Mouse (Mus musculus) embryonic facial prominence, embryonic 15.5 days (tissue): ENCODE measurements around the gene Herpud2. TPM values are rescaled to one million over a fixed set of nuclear protein-coding genes. Genes with fewer than 3 reads are reported as not detected.

Experiments used
- ATAC-seq: fragments of 200-750 bp; cut with Nextera tagmentation; 2 replicates; pipeline ENCODE4 v1.8.0; 2017; ENCODE audit warnings: low read depth, moderate TSS enrichment; ENCODE audit not compliant: insufficient number of reproducible peaks, low FRiP score, low TSS enrichment
- H3K27ac ChIP-seq: fragments of 300-500 bp; sonication (generic); replicated peaks from 2 replicates; pipeline ENCODE4 v1.5.1; 2015; ENCODE audit warnings: mild to moderate bottlenecking, inconsistent platforms
- H3K27me3 ChIP-seq: fragments of 300-500 bp; sonication (generic); 2 replicates; pipeline ENCODE4 v1.6.1; 2015; ENCODE audit warnings: inconsistent platforms
- H3K36me3 ChIP-seq: fragments of 300-500 bp; sonication (generic); 2 replicates; pipeline ENCODE4 v1.6.1; 2015; ENCODE audit warnings: mild to moderate bottlenecking, inconsistent platforms
- H3K4me1 ChIP-seq: fragments of 300-500 bp; sonication (generic); 2 replicates; pipeline ENCODE4 v1.6.1; 2015; ENCODE audit warnings: inconsistent platforms
- H3K4me2 ChIP-seq: fragments of 300-500 bp; sonication (generic); replicated peaks from 2 replicates; pipeline ENCODE4 v1.6.1; 2015; ENCODE audit warnings: mild to moderate bottlenecking, inconsistent platforms
- H3K4me3 ChIP-seq: fragments of 300-500 bp; sonication (generic); replicated peaks from 2 replicates; pipeline ENCODE4 v1.5.1; 2015; ENCODE audit warnings: mild to moderate bottlenecking, inconsistent platforms
- H3K9ac ChIP-seq: fragments of 300-500 bp; sonication (generic); 2 replicates; pipeline ENCODE4 v1.6.1; 2015; ENCODE audit warnings: inconsistent platforms
- H3K9me3 ChIP-seq: fragments of 300-500 bp; sonication (generic); replicated peaks from 2 replicates; pipeline ENCODE4 v1.6.1; 2016; ENCODE audit warnings: inconsistent platforms
- WGBS: fragments of 180-500 bp; shearing (Covaris S2); methylation state at CpG from one replicate; pipeline ENCODE4 v1.1.7; 2015; 5-methylcytosine and 5-hydroxymethylcytosine counted together
- polyA plus RNA-seq: library from polyadenylated mRNA; unstranded; fragments of >200 nt; fragmentation: Nextera tagmentation; extraction: Ambion mirVana; gene quantifications from 2 replicates; pipeline ENCODE4 v1.2.1, GENCODE M21; 2015

Herpud2 gene
- polyA plus RNA-seq, 1 experiment from 2014 or later, result 37.8 TPM

- Histone ChIP-seq H3K36me3 (no peaks in the 10 kb centered on the region), H3K4me3 (no peak overlapping the region), H3K9me3 (no peaks in the 10 kb centered on the region), H3K9ac (no peak overlapping the region), H3K27ac (peak overlapping the region; percentile 79), H3K27me3 (no peaks in the 10 kb centered on the region; the same call in 1 of the 2 replicates), H3K4me2 (peak overlapping the region; percentile 34; the same call in 1 of the 2 replicates), H3K4me1 (peaks cover 20% of the 10 kb centered on the region)
- peak; percentile 44; the same call in 1 of the 2 replicates for ATAC-seq
- 19% methylated on average over 5 of the region's 5 CpGs for WGBS
These were observed 23.4 kb upstream of the Herpud2 start for GRCm38 (mm10) chr9:25175039-25175442.

- no peaks in the 10 kb centered on the region for H3K36me3 ChIP-seq
- no peak for ATAC-seq
- peak overlapping the region; percentile 34; the same call in 1 of the 2 replicates for H3K4me2 ChIP-seq
- no peak overlapping the region for H3K4me3 ChIP-seq
- H3K4me1 ChIP-seq, result peaks cover 20% of the 10 kb centered on the region
- no peaks in the 10 kb centered on the region for H3K9me3 ChIP-seq
- H3K9ac ChIP-seq, result no peak overlapping the region
- WGBS, result 30% methylated on average over 5 of the region's 5 CpGs
- H3K27ac ChIP-seq, result peak overlapping the region; percentile 79
- no peaks in the 10 kb centered on the region; the same call in 1 of the 2 replicates for H3K27me3 ChIP-seq
These were observed 23.0 kb upstream of the Herpud2 start for GRCm38 (mm10) chr9:25174614-25175013.

- 50% methylated on average over 4 of the region's 4 CpGs for WGBS
- H3K36me3 ChIP-seq, result no peaks in the 10 kb centered on the region
- no peak overlapping the region for H3K4me3 ChIP-seq
- H3K9me3 ChIP-seq, result no peaks in the 10 kb centered on the region
- H3K27ac ChIP-seq, result no peak overlapping the region; the same call in 1 of the 2 replicates
- no peaks in the 10 kb centered on the region; the same call in 1 of the 2 replicates for H3K27me3 ChIP-seq
- H3K9ac ChIP-seq, result no peak overlapping the region; the same call in 1 of the 2 replicates
- no peak; the same call in 1 of the 2 replicates for ATAC-seq
- H3K4me2 ChIP-seq, result no peak overlapping the region
- peaks cover 20% of the 10 kb centered on the region for H3K4me1 ChIP-seq
These were observed 21.6 kb upstream of the Herpud2 start for GRCm38 (mm10) chr9:25173171-25173570.

GRCm38 (mm10) chr9:25169626-25170025, 18.0 kb upstream of the Herpud2 start:
- H3K9me3 ChIP-seq, result no peaks in the 10 kb centered on the region
- H3K27me3 ChIP-seq, result no peaks in the 10 kb centered on the region; the same call in 1 of the 2 replicates
- ATAC-seq, result no peak
- 0 out of 2 replicates have a peak, but pooled peaks cover 11% of the 10 kb centered on the region for H3K4me1 ChIP-seq
- H3K9ac ChIP-seq, result no peak overlapping the region
- H3K27ac ChIP-seq, result no peak overlapping the region
- no peak overlapping the region for H3K4me3 ChIP-seq
- H3K36me3 ChIP-seq, result no peaks in the 10 kb centered on the region
- H3K4me2 ChIP-seq, result no peak overlapping the region

GRCm38 (mm10) chr9:25167458-25168084, 16.0 kb upstream of the Herpud2 start:
- ATAC-seq, result no peak
- H3K27ac ChIP-seq, result no peak overlapping the region
- no peaks in the 10 kb centered on the region for H3K36me3 ChIP-seq
- WGBS, result 31% methylated on average over 6 of the region's 6 CpGs
- no peak overlapping the region for H3K4me2 ChIP-seq
- H3K27me3 ChIP-seq, result no peaks in the 10 kb centered on the region; the same call in 1 of the 2 replicates
- no peaks in the 10 kb centered on the region for H3K9me3 ChIP-seq
- H3K4me3 ChIP-seq, result no peak overlapping the region
- H3K9ac ChIP-seq, result no peak overlapping the region
- no peaks in the 10 kb centered on the region for H3K4me1 ChIP-seq

- Histone ChIP-seq H3K9ac (no peak overlapping the region), H3K36me3 (no peaks in the 10 kb centered on the region), H3K9me3 (no peaks in the 10 kb centered on the region), H3K27ac (no peak overlapping the region), H3K4me1 (no peaks in the 10 kb centered on the region), H3K4me2 (no peak overlapping the region), H3K27me3 (no peaks in the 10 kb centered on the region), H3K4me3 (no peak overlapping the region)
- ATAC-seq, result no peak
- WGBS, result 64% methylated on average over 4 of the region's 4 CpGs
These were observed 6.6 kb upstream of the Herpud2 start for GRCm38 (mm10) chr9:25158218-25158617.

GRCm38 (mm10) chr9:25156377-25156776, 4.8 kb upstream of the Herpud2 start:
- no peaks in the 10 kb centered on the region for H3K27me3 ChIP-seq
- H3K9ac ChIP-seq, result no peak overlapping the region
- no peaks in the 10 kb centered on the region for H3K36me3 ChIP-seq
- H3K27ac ChIP-seq, result no peak overlapping the region
- 9% methylated on average over 1 of the region's 1 CpGs for WGBS
- H3K4me1 ChIP-seq, result peaks cover 5% of the 10 kb centered on the region; the same call in 1 of the 2 replicates
- ATAC-seq, result no peak
- no peak overlapping the region for H3K4me3 ChIP-seq
- no peak overlapping the region for H3K4me2 ChIP-seq
- H3K9me3 ChIP-seq, result no peaks in the 10 kb centered on the region

- Histone ChIP-seq H3K9me3 (no peaks in the 10 kb centered on the region), H3K4me3 (no peak overlapping the region), H3K4me2 (no peak overlapping the region), H3K9ac (no peak overlapping the region), H3K27me3 (no peaks in the 10 kb centered on the region), H3K36me3 (no peaks in the 10 kb centered on the region), H3K4me1 (peaks cover 13% of the 10 kb centered on the region; the same call in 1 of the 2 replicates), H3K27ac (no peak overlapping the region)
- ATAC-seq, result no peak
These were observed 1.4 kb upstream of the Herpud2 start for GRCm38 (mm10) chr9:25153066-25153465.

GRCm38 (mm10) chr9:25152457-25152856, 837 bp upstream of the Herpud2 start:
- H3K9ac ChIP-seq, result peak overlapping the region; percentile 76
- no peaks in the 10 kb centered on the region for H3K9me3 ChIP-seq
- H3K4me3 ChIP-seq, result peak overlapping the region; percentile 69
- ATAC-seq, result no peak
- WGBS, result 6% methylated on average over 1 of the region's 1 CpGs
- no peaks in the 10 kb centered on the region for H3K27me3 ChIP-seq
- H3K4me2 ChIP-seq, result peak overlapping the region; percentile 73
- no peaks in the 10 kb centered on the region for H3K36me3 ChIP-seq
- peak overlapping the region; percentile 98 for H3K27ac ChIP-seq
- peaks cover 13% of the 10 kb centered on the region; the same call in 1 of the 2 replicates for H3K4me1 ChIP-seq

GRCm38 (mm10) chr9:25150791-25151610, 619 bp downstream of the Herpud2 start:
- H3K9me3 ChIP-seq, result no peaks in the 10 kb centered on the region
- peaks cover 13% of the 10 kb centered on the region; the same call in 1 of the 2 replicates for H3K4me1 ChIP-seq
- ATAC-seq, result peak; percentile 84
- peak overlapping the region; percentile 73 for H3K4me2 ChIP-seq
- peak overlapping the region; percentile 69 for H3K4me3 ChIP-seq
- H3K9ac ChIP-seq, result peak overlapping the region; percentile 76
- no peaks in the 10 kb centered on the region for H3K36me3 ChIP-seq
- no peaks in the 10 kb centered on the region for H3K27me3 ChIP-seq
- H3K27ac ChIP-seq, result peak overlapping the region; percentile 98
- WGBS, result under 1% methylated on average over 73 of the region's 73 CpGs

- peaks cover 13% of the 10 kb centered on the region; the same call in 1 of the 2 replicates for H3K4me1 ChIP-seq
- H3K36me3 ChIP-seq, result no peaks in the 10 kb centered on the region
- no peak for ATAC-seq
- peak overlapping the region; percentile 15; the same call in 1 of the 2 replicates for H3K4me3 ChIP-seq
- H3K27ac ChIP-seq, result no peak overlapping the region
- H3K9ac ChIP-seq, result no peak overlapping the region
- no peaks in the 10 kb centered on the region for H3K9me3 ChIP-seq
- peak overlapping the region; percentile 22; the same call in 1 of the 2 replicates for H3K4me2 ChIP-seq
- no peaks in the 10 kb centered on the region for H3K27me3 ChIP-seq
These were observed 2.9 kb downstream of the Herpud2 start for GRCm38 (mm10) chr9:25148767-25149166.
